Mouse (Mus musculus) spleen, adult 2 months (tissue): Measurements from ENCODE around the gene Ccdc157. TPM values are rescaled to one million over a fixed set of nuclear protein-coding genes. Genes with fewer than 3 reads are reported as not detected.
"Not testable (repeated sequence)": the region's sequence is repeated elsewhere in the genome, so short reads cannot be mapped to it uniquely, and the experiment has no call there.

Experiments
- DNase-seq, 2 experiments: peaks; one replicate each; pipeline versions ENCODE4 v3.0.0 to v3.0.0-alpha.2; 2012 to 2021; ENCODE audit warnings: low spot score in 2 of 2, low read depth in 1 of 2
- H3K27ac ChIP-seq: fragments of 200-500 bp; 2 replicates; pipeline ENCODE4 v1.5.1; 2012; ENCODE audit warnings: low read length, inconsistent platforms; ENCODE audit not compliant: insufficient read depth
- H3K27me3 ChIP-seq: fragments of 200-500 bp; 2 replicates; pipeline ENCODE4 v1.6.1; 2012; ENCODE audit warnings: mild to moderate bottlenecking, moderate library complexity, low read length, inconsistent platforms; ENCODE audit not compliant: control insufficient read depth, insufficient read depth
- H3K36me3 ChIP-seq: fragments of 200-500 bp; 2 replicates; pipeline ENCODE4 v1.6.1; 2012; ENCODE audit warnings: mild to moderate bottlenecking, low read length, inconsistent platforms; ENCODE audit not compliant: control insufficient read depth, insufficient read depth
- H3K4me1 ChIP-seq: fragments of 200-500 bp; 2 replicates; pipeline ENCODE4 v1.6.1; 2011; ENCODE audit warnings: inconsistent platforms; ENCODE audit not compliant: control insufficient read depth, insufficient read depth, insufficient read length
- H3K4me3 ChIP-seq: fragments of 200-500 bp; 2 replicates; pipeline ENCODE4 v1.5.1; 2011; ENCODE audit warnings: mild to moderate bottlenecking, inconsistent platforms; ENCODE audit not compliant: insufficient read depth, insufficient read length; ENCODE audit errors: extremely low read depth
- CTCF ChIP-seq: fragments of 200-500 bp; IDR thresholded peaks from 2 replicates; pipeline ENCODE4 v1.5.1; 2011; ENCODE audit warnings: mild to moderate bottlenecking, inconsistent platforms; ENCODE audit not compliant: insufficient read depth, insufficient read length, insufficient replicate concordance; ENCODE audit errors: extremely low read depth
- POLR2A ChIP-seq: fragments of 200-500 bp; IDR thresholded peaks from 2 replicates; pipeline ENCODE4 v1.6.1; 2011; ENCODE audit warnings: low read depth, low read length, inconsistent platforms
- WGBS: fragments of 180-500 bp; shearing (Covaris S2); methylation state at CpG from one replicate; pipeline ENCODE4 v1.1.7; 2018; 5-methylcytosine and 5-hydroxymethylcytosine counted together
- polyA plus RNA-seq: library from polyadenylated mRNA; depleted of rRNA; stranded (reverse); fragments of >200 nt; gene quantifications from 2 replicates; pipeline ENCODE4 v1.2.3, GENCODE M21; 2012

Ccdc157 gene
- polyA plus RNA-seq, 1 experiment, result 4.4 TPM

DNA sequence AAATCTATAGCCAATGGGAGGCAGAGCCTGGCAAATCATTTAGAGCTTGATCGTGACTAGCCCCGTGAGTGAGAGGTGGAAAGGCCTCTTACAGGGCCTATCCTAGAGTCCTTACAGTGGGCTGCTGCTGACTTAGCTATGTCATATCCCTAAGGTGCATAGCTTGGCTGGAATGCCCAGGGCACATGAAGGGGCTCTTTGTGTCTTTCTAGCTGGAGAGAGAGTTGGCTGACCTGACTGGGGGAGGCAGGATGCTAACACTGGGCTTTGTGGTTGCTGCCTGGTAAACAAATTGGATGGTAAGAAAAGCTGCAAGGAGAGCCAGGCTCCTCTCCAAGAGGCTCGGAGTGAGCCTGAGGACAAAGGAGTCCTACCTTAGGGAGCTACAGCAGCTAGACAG lies 32.7 kb upstream of the Ccdc157 start:
- no peak overlapping the region for H3K27ac ChIP-seq
- H3K36me3 ChIP-seq, result no peaks in the 10 kb centered on the region
- TF ChIP-seq CTCF, result no peak
- no peak for TF ChIP-seq POLR2A
- no peaks in the 10 kb centered on the region for H3K27me3 ChIP-seq
- H3K4me3 ChIP-seq, result no peak overlapping the region
- 89% methylated on average over 3 of the region's 3 CpGs for WGBS
- DNase-seq, result no peak
- H3K4me1 ChIP-seq, result peaks cover 31% of the 10 kb centered on the region

DNA sequence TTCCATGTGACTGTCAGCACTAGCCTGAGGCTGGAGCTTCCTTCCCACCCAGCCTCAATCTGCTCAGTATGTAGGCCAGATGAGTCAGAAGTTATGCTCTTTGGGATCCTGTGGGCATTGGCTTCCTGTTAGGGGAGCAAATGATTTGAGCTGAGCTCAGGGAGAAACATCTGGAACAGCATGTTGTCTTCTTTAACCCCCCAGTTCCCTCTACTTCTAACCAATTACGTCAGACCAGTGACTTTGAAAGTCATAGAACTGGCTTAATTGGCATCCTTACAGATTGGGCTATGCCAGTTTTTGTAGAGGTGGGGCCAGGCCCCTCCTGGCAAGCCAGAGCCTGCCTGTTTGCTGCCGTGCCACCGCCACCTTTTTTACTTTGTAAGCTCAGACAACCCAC lies 30.6 kb upstream of the Ccdc157 start:
- Histone ChIP-seq H3K27me3 (no peaks in the 10 kb centered on the region), H3K36me3 (no peaks in the 10 kb centered on the region), H3K27ac (no peak overlapping the region), H3K4me3 (no peak overlapping the region), H3K4me1 (peaks cover 20% of the 10 kb centered on the region)
- no peak for TF ChIP-seq CTCF
- no peak for TF ChIP-seq POLR2A
- DNase-seq, result no peak
- WGBS, result 93% methylated on average over 3 of the region's 3 CpGs

DNA sequence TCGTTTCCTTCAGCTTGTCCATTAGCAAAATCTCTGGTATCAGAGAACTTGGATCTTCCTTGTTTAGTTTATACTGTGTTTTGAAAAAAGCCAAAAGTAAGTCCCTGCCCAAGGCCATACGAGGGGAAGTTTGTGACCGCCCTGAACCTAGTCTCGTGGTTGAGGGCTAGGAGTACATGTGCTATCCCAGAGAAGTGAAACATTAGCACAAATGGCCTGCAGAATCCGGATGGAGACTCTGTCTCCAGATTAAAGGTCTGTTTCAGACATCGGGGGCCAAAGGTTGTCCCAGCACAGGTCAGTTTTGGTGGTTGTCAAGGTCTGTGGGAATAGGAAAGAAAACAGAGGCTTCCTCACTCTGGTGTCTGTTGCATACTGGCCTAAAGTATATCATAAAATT lies 29.1 kb upstream of the Ccdc157 start:
- peaks cover 9% of the 10 kb centered on the region; the same call in 1 of the 2 replicates for H3K4me1 ChIP-seq
- H3K36me3 ChIP-seq, result no peaks in the 10 kb centered on the region
- no peak overlapping the region for H3K4me3 ChIP-seq
- no peak overlapping the region for H3K27ac ChIP-seq
- DNase-seq, result no peak
- no peaks in the 10 kb centered on the region for H3K27me3 ChIP-seq
- TF ChIP-seq CTCF (no peak), POLR2A (no peak)
- WGBS, result 84% methylated on average over 6 of the region's 6 CpGs

DNA sequence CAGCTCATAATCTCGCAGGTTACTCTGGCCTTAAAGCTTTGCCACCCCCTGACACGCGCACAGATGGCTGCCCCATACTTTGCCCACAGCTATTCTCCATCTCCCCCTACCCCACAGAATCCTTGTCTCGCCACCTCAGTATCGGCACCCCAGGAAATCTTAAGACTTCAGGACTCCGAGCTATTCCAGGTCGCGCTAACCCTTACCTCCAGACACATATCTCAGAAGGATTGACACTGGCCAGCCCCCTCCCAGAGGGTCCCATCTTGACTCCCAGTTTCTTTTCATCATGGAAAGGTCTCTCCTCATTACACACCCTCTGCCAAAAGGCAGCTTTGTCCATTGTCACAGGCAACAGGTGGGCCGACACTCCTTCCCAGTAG lies 27.2 kb upstream of the Ccdc157 start:
- TF ChIP-seq POLR2A (no peak), CTCF (no peak)
- Histone ChIP-seq H3K36me3 (0 out of 2 replicates have a peak, but pooled peaks cover 2% of the 10 kb centered on the region), H3K4me3 (peak overlapping the region; percentile 90), H3K4me1 (peaks cover 8% of the 10 kb centered on the region; the same call in 1 of the 2 replicates), H3K27me3 (no peaks in the 10 kb centered on the region), H3K27ac (peak overlapping the region; percentile 66; the same call in 1 of the 2 replicates)
- WGBS, result 31% methylated on average over 9 of the region's 9 CpGs
- DNase-seq, result no peak

DNA sequence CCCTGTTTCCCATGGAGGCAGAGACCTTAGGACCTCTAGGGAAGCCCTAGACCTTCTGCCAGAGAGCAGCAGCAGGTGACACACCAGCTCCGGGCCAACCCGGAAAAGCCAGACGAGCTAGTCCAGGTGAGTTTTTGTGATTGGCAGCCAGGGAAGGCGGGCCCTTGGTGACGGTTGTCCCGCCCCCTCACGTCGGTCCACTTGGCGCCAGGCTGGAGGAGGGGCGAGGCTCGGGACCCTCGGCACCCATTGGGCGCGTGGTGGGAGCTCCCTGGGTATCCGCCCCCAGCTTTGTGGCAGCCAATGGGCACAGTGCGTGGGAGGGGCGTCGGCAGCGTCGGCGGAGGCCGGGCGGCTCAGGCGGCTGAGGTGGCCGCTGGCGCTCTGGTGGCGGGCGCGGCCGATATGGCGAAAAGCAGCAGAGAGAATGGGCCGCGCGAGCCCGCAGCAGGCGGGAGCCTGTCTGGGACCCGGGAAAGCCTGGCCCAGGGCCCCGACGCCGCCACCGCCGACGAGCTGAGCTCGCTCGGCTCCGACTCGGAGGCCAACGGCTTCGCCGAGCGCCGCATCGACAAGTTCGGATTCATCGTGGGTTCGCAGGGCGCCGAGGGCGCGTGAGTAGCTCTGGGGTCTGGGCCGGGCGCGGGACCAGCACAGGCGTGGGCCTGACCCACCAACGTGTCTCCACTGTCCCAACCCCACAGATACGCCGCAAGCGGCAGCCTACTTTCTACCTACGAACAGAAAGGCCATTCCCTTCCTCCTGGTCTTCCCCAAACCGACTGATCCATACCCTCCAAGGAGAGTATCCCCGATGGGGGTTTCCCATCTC lies 26.6 kb upstream of the Ccdc157 start, which contains the start of gene Tbc1d10a:
Gene Tbc1d10a, plus strand, starts transcription at position 304 of the 832 bp plus-strand sequence.
- Histone ChIP-seq H3K4me3 (peak within 1 kb of the TSS; percentile 90), H3K36me3 (peaks cover 4% of the 10 kb centered on the region), H3K4me1 (peaks cover 8% of the 10 kb centered on the region; the same call in 1 of the 2 replicates), H3K27ac (peak within 1 kb of the TSS; percentile 69), H3K27me3 (no peaks in the 10 kb centered on the region)
- TF ChIP-seq CTCF (no peak), POLR2A (peak; percentile 69)
- under 1% methylated on average over 62 of the region's 71 CpGs for WGBS
- DNase-seq, result peak; percentile 96 to 99

DNA sequence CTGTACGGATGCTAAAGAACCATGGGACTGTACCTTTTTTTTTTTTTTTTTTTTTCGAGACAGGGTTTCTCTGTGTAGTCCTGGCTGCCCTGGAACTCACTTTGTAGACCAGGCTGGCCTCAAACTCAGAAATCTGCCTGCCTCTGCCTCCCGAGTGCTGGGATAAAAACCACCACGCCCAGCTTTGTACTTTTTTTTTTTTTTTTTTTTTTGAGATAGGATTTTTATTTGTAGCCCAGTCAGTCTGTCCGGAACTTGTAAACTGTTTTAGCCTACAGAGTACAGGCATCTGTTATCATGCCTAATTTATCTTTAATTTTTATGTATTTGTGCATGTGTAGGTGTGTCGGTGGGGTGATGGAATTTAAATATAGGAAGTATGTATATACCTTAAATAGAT lies 25.4 kb upstream of the Ccdc157 start:
- H3K4me3 ChIP-seq, DNase-seq, H3K27me3 ChIP-seq, H3K27ac ChIP-seq, H3K36me3 ChIP-seq, H3K4me1 ChIP-seq: not testable (repeated sequence)
- WGBS, result 81% methylated on average over 6 of the region's 6 CpGs
